Mouse (Mus musculus) hindbrain, postnatal 0 days (tissue): Measurements from ENCODE around the gene Olfr1265. TPM values are rescaled to one million over a fixed set of nuclear protein-coding genes. Genes with fewer than 3 reads are reported as not detected.

Experiments used
- ATAC-seq: fragments of 200-750 bp; cut with Nextera tagmentation; 2 replicates; pipeline ENCODE4 v1.8.0; 2017; ENCODE audit warnings: mild to moderate bottlenecking, moderate TSS enrichment, moderate library complexity
- DNase-seq: peaks from one replicate; pipeline ENCODE4 v3.0.0-alpha.2; 2015; ENCODE audit warnings: low spot score
- H3K27ac ChIP-seq: fragments of 300-500 bp; sonication (generic); 2 replicates; pipeline ENCODE4 v1.5.1; 2014; ENCODE audit warnings: mild to moderate bottlenecking
- H3K27me3 ChIP-seq: fragments of 300-500 bp; sonication (generic); 2 replicates; pipeline ENCODE4 v1.6.1; 2014; ENCODE audit warnings: low read length, mixed read lengths; ENCODE audit not compliant: insufficient read depth
- H3K36me3 ChIP-seq: fragments of 300-500 bp; sonication (generic); 2 replicates; pipeline ENCODE4 v1.6.1; 2014; ENCODE audit warnings: low read length, mixed read lengths; ENCODE audit not compliant: insufficient read depth
- H3K4me1 ChIP-seq: fragments of 300-500 bp; sonication (generic); 2 replicates; pipeline ENCODE4 v1.6.1; 2014; ENCODE audit warnings: antibody characterized with exemption, low read length, mixed read lengths; ENCODE audit not compliant: insufficient read depth
- H3K4me2 ChIP-seq: fragments of 300-500 bp; sonication (generic); 2 replicates; pipeline ENCODE4 v1.6.1; 2014; ENCODE audit warnings: low read depth, mild to moderate bottlenecking, low read length, moderate library complexity, mixed read lengths
- H3K4me3 ChIP-seq: fragments of 300-500 bp; sonication (generic); 2 replicates; pipeline ENCODE4 v1.5.1; 2014; ENCODE audit warnings: low read length
- H3K9ac ChIP-seq: fragments of 300-500 bp; sonication (generic); replicated peaks from 2 replicates; pipeline ENCODE4 v1.6.1; 2014; ENCODE audit warnings: mild to moderate bottlenecking, low read length, moderate library complexity, mixed read lengths
- H3K9me3 ChIP-seq: fragments of 300-500 bp; sonication (generic); 2 replicates; pipeline ENCODE4 v1.6.1; 2016; ENCODE audit warnings: low read length, mixed read lengths
- CTCF ChIP-seq: IDR thresholded peaks from 2 replicates; pipeline ENCODE4 v1.5.1; 2016; ENCODE audit warnings: antibody characterized with exemption, control low read depth, low read depth
- WGBS: fragments of 180-500 bp; shearing (Covaris S2); extraction: QIAGEN DNeasy Blood & Tissue Kit; methylation state at CpG from one replicate; pipeline ENCODE4 v1.1.7; 2014; 5-methylcytosine and 5-hydroxymethylcytosine counted together
- polyA plus RNA-seq: library from polyadenylated mRNA; unstranded; fragments of >200 nt; fragmentation: Nextera tagmentation; extraction: Ambion mirVana; gene quantifications from 2 replicates; pipeline ENCODE4 v1.2.1, GENCODE M21; 2015
- total RNA-seq: library from RNA; depleted of rRNA; stranded (reverse); fragments of >200 nt; gene quantifications from 2 replicates; pipeline ENCODE4 v1.2.3, GENCODE M21; 2014; rRNA removed

Olfr1265 gene
- total RNA-seq (not detected in 2 replicates), polyA plus RNA-seq (not detected in 2 replicates)

GRCm38 (mm10) chr2:90035037-90035436, at the start of gene Olfr1265:
Olfr1265 (plus strand) TSS chr2:90035337.
- no peak within 1 kb of the TSS for H3K27ac ChIP-seq
- no peaks in the 10 kb centered on the region for H3K9me3 ChIP-seq
- H3K4me1 ChIP-seq = no peaks in the 10 kb centered on the region
- H3K27me3 ChIP-seq = no peaks in the 10 kb centered on the region
- DNase-seq = no peak
- no peak within 1 kb of the TSS for H3K4me2 ChIP-seq
- no peaks in the 10 kb centered on the region for H3K36me3 ChIP-seq
- TF ChIP-seq CTCF = no peak
- no peak for ATAC-seq
- no peak within 1 kb of the TSS for H3K9ac ChIP-seq
- no peak within 1 kb of the TSS for H3K4me3 ChIP-seq

- ATAC-seq (no peak), DNase-seq (no peak)
- H3K4me2 ChIP-seq = no peak within 1 kb of the TSS
- H3K27me3 ChIP-seq = no peaks in the 10 kb centered on the region
- H3K9ac ChIP-seq = no peak within 1 kb of the TSS
- no peaks in the 10 kb centered on the region for H3K4me1 ChIP-seq
- no peaks in the 10 kb centered on the region for H3K36me3 ChIP-seq
- H3K27ac ChIP-seq = no peak within 1 kb of the TSS
- no peaks in the 10 kb centered on the region for H3K9me3 ChIP-seq
- H3K4me3 ChIP-seq = no peak within 1 kb of the TSS
- no peak for TF ChIP-seq CTCF
Observed at GRCm38 (mm10) chr2:89990921-89991320, 44.2 kb upstream of the Olfr1265 start, which contains the start of gene Olfr1261. Olfr1261 (plus strand) TSS chr2:89991221.

- Histone ChIP-seq H3K9me3 (no peaks in the 10 kb centered on the region), H3K4me1 (no peaks in the 10 kb centered on the region), H3K27me3 (no peaks in the 10 kb centered on the region), H3K36me3 (no peaks in the 10 kb centered on the region), H3K4me3 (no peak within 1 kb of the TSS), H3K27ac (no peak within 1 kb of the TSS), H3K9ac (no peak within 1 kb of the TSS), H3K4me2 (no peak within 1 kb of the TSS)
- DNase-seq (no peak), ATAC-seq (no peak)
- no peak for TF ChIP-seq CTCF
Observed at GRCm38 (mm10) chr2:89999845-90000244, 35.3 kb upstream of the Olfr1265 start, which contains the start of gene Olfr1262. Olfr1262 (plus strand) TSS chr2:90000145.

GRCm38 (mm10) chr2:90011831-90012230, 23.3 kb upstream of the Olfr1265 start, which contains the start of gene Olfr1263:
Olfr1263 (plus strand) TSS chr2:90012131.
- Histone ChIP-seq H3K27me3 (no peaks in the 10 kb centered on the region), H3K4me2 (no peak within 1 kb of the TSS), H3K9ac (no peak within 1 kb of the TSS), H3K4me3 (no peak within 1 kb of the TSS), H3K4me1 (no peaks in the 10 kb centered on the region), H3K9me3 (no peaks in the 10 kb centered on the region), H3K27ac (no peak within 1 kb of the TSS), H3K36me3 (no peaks in the 10 kb centered on the region)
- TF ChIP-seq CTCF = no peak
- no peak for DNase-seq
- whole genome bisulfite sequencing = 81% methylated on average over 2 of the region's 2 CpGs
- no peak for ATAC-seq

- H3K4me2 ChIP-seq = no peak within 1 kb of the TSS
- DNase-seq = no peak
- no peak for TF ChIP-seq CTCF
- no peaks in the 10 kb centered on the region for H3K27me3 ChIP-seq
- H3K27ac ChIP-seq = no peak within 1 kb of the TSS
- H3K9ac ChIP-seq = no peak within 1 kb of the TSS
- H3K4me1 ChIP-seq = no peaks in the 10 kb centered on the region
- H3K36me3 ChIP-seq = no peaks in the 10 kb centered on the region
- H3K9me3 ChIP-seq = no peaks in the 10 kb centered on the region
- no peak for ATAC-seq
- 79% methylated on average over 2 of the region's 2 CpGs for WGBS
- no peak within 1 kb of the TSS for H3K4me3 ChIP-seq
Observed at GRCm38 (mm10) chr2:90025477-90025876, 9.7 kb upstream of the Olfr1265 start, which contains the start of gene Olfr1264. Olfr1264 (minus strand) TSS chr2:90025577.

- TF ChIP-seq CTCF = no peak
- Histone ChIP-seq H3K4me3 (no peak within 1 kb of the TSS), H3K27me3 (no peaks in the 10 kb centered on the region), H3K4me2 (no peak within 1 kb of the TSS), H3K9me3 (no peaks in the 10 kb centered on the region), H3K27ac (no peak within 1 kb of the TSS), H3K36me3 (no peaks in the 10 kb centered on the region), H3K9ac (no peak within 1 kb of the TSS), H3K4me1 (no peaks in the 10 kb centered on the region)
- no peak for ATAC-seq
- DNase-seq = no peak
Observed at GRCm38 (mm10) chr2:90063494-90063893, 28.4 kb downstream of the Olfr1265 start, which contains the start of gene Olfr140. Olfr140 (minus strand) TSS chr2:90063594.

GRCm38 (mm10) chr2:90070065-90070464, 34.9 kb downstream of the Olfr1265 start:
- H3K36me3 ChIP-seq = no peaks in the 10 kb centered on the region
- ATAC-seq (no peak), DNase-seq (no peak)
- no peak overlapping the region for H3K4me2 ChIP-seq
- H3K4me3 ChIP-seq = no peak overlapping the region
- no peaks in the 10 kb centered on the region for H3K9me3 ChIP-seq
- H3K27ac ChIP-seq = no peak overlapping the region
- H3K27me3 ChIP-seq = no peaks in the 10 kb centered on the region
- 77% methylated on average over 2 of the region's 2 CpGs for WGBS
- no peak overlapping the region for H3K9ac ChIP-seq
- H3K4me1 ChIP-seq = no peaks in the 10 kb centered on the region
- no peak for TF ChIP-seq CTCF

Other genes with a start within 250 kb of the Olfr1265 start
- gene Olfr1254, start 241.7 kb upstream of the Olfr1265 start, total RNA-seq = not detected in 2 replicates
- not detected in 2 replicates for gene Olfr1254, start 241.7 kb upstream of the Olfr1265 start, polyA plus RNA-seq
- gene Olfr1255, start 223.3 kb upstream of the Olfr1265 start, total RNA-seq = not detected in 2 replicates
- not detected in 2 replicates for gene Olfr1255, start 223.3 kb upstream of the Olfr1265 start, polyA plus RNA-seq
- 0.05 TPM in 1 of 2 replicates, not detected in the other for gene Olfr1256, start 193.8 kb upstream of the Olfr1265 start, total RNA-seq
- not detected in 2 replicates for gene Olfr1256, start 193.8 kb upstream of the Olfr1265 start, polyA plus RNA-seq
- gene Olfr48, start 187.1 kb upstream of the Olfr1265 start, total RNA-seq = 0.37 TPM in 1 of 2 replicates, not detected in the other
- gene Olfr48, start 187.1 kb upstream of the Olfr1265 start, polyA plus RNA-seq = 0.15 and 0.30 TPM in 2 replicates
- not detected in 2 replicates for gene Olfr1257, start 156.9 kb upstream of the Olfr1265 start, total RNA-seq
- not detected in 2 replicates for gene Olfr1257, start 156.9 kb upstream of the Olfr1265 start, polyA plus RNA-seq
- gene Olfr1258, start 108.0 kb upstream of the Olfr1265 start, total RNA-seq = not detected in 2 replicates
- gene Olfr1258, start 108.0 kb upstream of the Olfr1265 start, polyA plus RNA-seq = not detected in 2 replicates
- gene Olfr1259, start 86.7 kb upstream of the Olfr1265 start, total RNA-seq = not detected in 2 replicates
- gene Olfr1259, start 86.7 kb upstream of the Olfr1265 start, polyA plus RNA-seq = not detected in 2 replicates
- not detected in 2 replicates for gene Olfr1260, start 61.0 kb upstream of the Olfr1265 start, total RNA-seq
- gene Olfr1260, start 61.0 kb upstream of the Olfr1265 start, polyA plus RNA-seq = not detected in 2 replicates
- not detected in 2 replicates for gene Olfr1261, start 44.1 kb upstream of the Olfr1265 start, total RNA-seq
- gene Olfr1261, start 44.1 kb upstream of the Olfr1265 start, polyA plus RNA-seq = not detected in 2 replicates
- not detected in 2 replicates for gene Olfr1262, start 35.2 kb upstream of the Olfr1265 start, total RNA-seq
- gene Olfr1262, start 35.2 kb upstream of the Olfr1265 start, polyA plus RNA-seq = not detected in 2 replicates
- gene Olfr1263, start 23.2 kb upstream of the Olfr1265 start, total RNA-seq = not detected in 2 replicates
- gene Olfr1263, start 23.2 kb upstream of the Olfr1265 start, polyA plus RNA-seq = not detected in 2 replicates
- not detected in 2 replicates for gene Olfr1264, start 9.8 kb upstream of the Olfr1265 start, total RNA-seq
- gene Olfr1264, start 9.8 kb upstream of the Olfr1265 start, polyA plus RNA-seq = not detected in 2 replicates
- gene Olfr140, start 28.3 kb downstream of the Olfr1265 start, total RNA-seq = not detected in 2 replicates
- gene Olfr140, start 28.3 kb downstream of the Olfr1265 start, polyA plus RNA-seq = not detected in 2 replicates
- gene Olfr1269, start 86.1 kb downstream of the Olfr1265 start, total RNA-seq = not detected in 2 replicates
- gene Olfr1269, start 86.1 kb downstream of the Olfr1265 start, polyA plus RNA-seq = not detected in 2 replicates
- not detected in 2 replicates for gene Olfr32, start 107.0 kb downstream of the Olfr1265 start, total RNA-seq
- not detected in 2 replicates for gene Olfr32, start 107.0 kb downstream of the Olfr1265 start, polyA plus RNA-seq
- gene Olfr1270, start 117.8 kb downstream of the Olfr1265 start, total RNA-seq = not detected in 2 replicates
- not detected in 2 replicates for gene Olfr1270, start 117.8 kb downstream of the Olfr1265 start, polyA plus RNA-seq
- gene Olfr1506, start 189.2 kb downstream of the Olfr1265 start, total RNA-seq = not detected in 2 replicates
- gene Olfr1506, start 189.2 kb downstream of the Olfr1265 start, polyA plus RNA-seq = not detected in 2 replicates
- gene Olfr142, start 222.3 kb downstream of the Olfr1265 start, total RNA-seq = not detected in 2 replicates
- gene Olfr142, start 222.3 kb downstream of the Olfr1265 start, polyA plus RNA-seq = not detected in 2 replicates
- gene Olfr1271, start 235.7 kb downstream of the Olfr1265 start, total RNA-seq = not detected in 2 replicates
- gene Olfr1271, start 235.7 kb downstream of the Olfr1265 start, polyA plus RNA-seq = not detected in 2 replicates